Mouse (Mus musculus) heart, embryonic 15.5 days (tissue): Measurements from ENCODE around the gene Itpr3. TPM values are rescaled to one million over a fixed set of nuclear protein-coding genes. Genes with fewer than 3 reads are reported as not detected.

Source experiments
- ATAC-seq: fragments of 200-750 bp; cut with Nextera tagmentation; replicated peaks from 2 replicates; pipeline ENCODE4 v1.8.0; 2017; ENCODE audit warnings: low read depth, moderate TSS enrichment; ENCODE audit not compliant: insufficient number of reproducible peaks, insufficient read depth, low FRiP score
- H3K27ac ChIP-seq: fragments of 300-500 bp; sonication (generic); 2 replicates; pipeline ENCODE4 v1.5.1; 2015; ENCODE audit warnings: mild to moderate bottlenecking, inconsistent platforms
- H3K27me3 ChIP-seq: fragments of 300-500 bp; sonication (generic); 2 replicates; pipeline ENCODE4 v1.6.1; 2015; ENCODE audit warnings: inconsistent platforms
- H3K36me3 ChIP-seq: fragments of 300-500 bp; sonication (generic); 2 replicates; pipeline ENCODE4 v1.6.1; 2015; ENCODE audit warnings: mild to moderate bottlenecking, inconsistent platforms
- H3K4me1 ChIP-seq: fragments of 300-500 bp; sonication (generic); replicated peaks from 2 replicates; pipeline ENCODE4 v1.6.1; 2015; ENCODE audit warnings: inconsistent platforms
- H3K4me2 ChIP-seq: fragments of 300-500 bp; sonication (generic); 2 replicates; pipeline ENCODE4 v1.6.1; 2015; ENCODE audit warnings: inconsistent platforms, mild to moderate bottlenecking, moderate library complexity
- H3K4me3 ChIP-seq: fragments of 300-500 bp; sonication (generic); 2 replicates; pipeline ENCODE4 v1.5.1; 2015; ENCODE audit warnings: mild to moderate bottlenecking, inconsistent platforms
- H3K9ac ChIP-seq: fragments of 300-500 bp; sonication (generic); 2 replicates; pipeline ENCODE4 v1.6.1; 2015; ENCODE audit warnings: mild to moderate bottlenecking, inconsistent platforms
- H3K9me3 ChIP-seq: fragments of 300-500 bp; sonication (generic); replicated peaks from 2 replicates; pipeline ENCODE4 v1.6.1; 2016; ENCODE audit warnings: inconsistent platforms
- WGBS: fragments of 180-500 bp; shearing (Covaris S2); methylation state at CpG from one replicate; pipeline ENCODE4 v1.1.7; 2015; ENCODE audit warnings: mixed read lengths; 5-methylcytosine and 5-hydroxymethylcytosine counted together
- polyA plus RNA-seq: library from polyadenylated mRNA; unstranded; fragments of >200 nt; fragmentation: Nextera tagmentation; extraction: Ambion mirVana; gene quantifications from 2 replicates; pipeline ENCODE4 v1.2.1, GENCODE M21; 2015

Gene Itpr3
- polyA plus RNA-seq, result 1.4 and 2.8 TPM in 2 replicates

DNA sequence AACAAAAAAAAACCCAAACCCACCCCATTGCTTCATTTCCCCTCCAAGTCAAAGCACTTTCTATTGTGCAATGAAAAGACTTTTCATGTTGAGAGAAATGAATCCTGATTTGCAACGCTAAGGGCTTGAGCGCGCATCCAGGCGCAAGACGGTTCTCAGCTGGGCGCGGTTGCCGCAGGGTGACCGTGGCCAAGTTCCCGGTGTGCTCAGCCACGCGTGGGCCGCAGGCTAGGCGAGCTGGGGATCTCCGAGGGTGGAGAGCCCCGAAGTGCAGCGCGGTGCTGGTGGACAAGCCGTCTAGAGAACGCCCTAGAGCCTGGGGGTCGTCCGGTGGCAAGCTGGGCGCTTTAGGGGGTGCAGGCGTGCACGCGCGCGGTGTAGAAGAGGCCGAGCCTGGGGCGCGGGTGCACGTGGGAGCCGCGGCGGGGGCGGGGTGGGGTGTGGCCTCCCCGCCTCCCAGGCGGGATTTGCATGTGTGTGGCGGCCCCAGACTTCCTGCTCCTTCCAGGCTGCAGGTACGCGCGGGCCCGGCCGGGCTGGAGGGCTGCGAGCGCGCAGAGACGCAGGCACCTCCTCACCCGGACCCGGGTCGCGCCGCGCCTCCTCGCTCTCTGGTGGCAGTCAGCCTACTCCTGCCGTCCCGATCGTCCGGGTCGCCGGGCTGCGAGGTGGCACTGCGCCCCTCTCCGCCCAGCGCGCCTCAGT is at the start of gene Itpr3:
Itpr3 (plus strand) TSS at position 493 of the 705 bp plus-strand sequence.
- peaks cover 35% of the 10 kb centered on the region for H3K4me1 ChIP-seq
- ATAC-seq, result peak; percentile 72
- WGBS, result 2% methylated on average over 65 of the region's 66 CpGs

GRCm38 (mm10) chr17:27008277-27008676 is 48.8 kb upstream of the Itpr3 start:
- WGBS, result 80% methylated on average over 2 of the region's 2 CpGs
- ATAC-seq, result no peak
- H3K4me2 ChIP-seq, result no peak overlapping the region

More for the DNA sequence above, at the start of gene Itpr3:
- peaks cover 21% of the 10 kb centered on the region; the same call in 1 of the 2 replicates for H3K27me3 ChIP-seq
- peak within 1 kb of the TSS; percentile 92 for H3K4me2 ChIP-seq
- H3K36me3 ChIP-seq, result no peaks in the 10 kb centered on the region
- H3K27ac ChIP-seq, result peak within 1 kb of the TSS; percentile 85
- H3K4me3 ChIP-seq, result peak within 1 kb of the TSS; percentile 61
- H3K9me3 ChIP-seq, result no peaks in the 10 kb centered on the region
- H3K9ac ChIP-seq, result peak within 1 kb of the TSS; percentile 70

GRCm38 (mm10) chr17:27011167-27011566 is 45.9 kb upstream of the Itpr3 start:
- WGBS, result 88% methylated on average over 10 of the region's 10 CpGs
- Histone ChIP-seq H3K4me3 (no peak overlapping the region), H3K9me3 (no peaks in the 10 kb centered on the region), H3K4me1 (peaks cover 10% of the 10 kb centered on the region; the same call in 1 of the 2 replicates), H3K27me3 (no peaks in the 10 kb centered on the region), H3K27ac (no peak overlapping the region), H3K36me3 (no peaks in the 10 kb centered on the region), H3K9ac (no peak overlapping the region), H3K4me2 (no peak overlapping the region)
- ATAC-seq, result no peak

More at GRCm38 (mm10) chr17:27008277-27008676, 48.8 kb upstream of the Itpr3 start:
- Histone ChIP-seq H3K9me3 (no peaks in the 10 kb centered on the region), H3K27me3 (no peaks in the 10 kb centered on the region), H3K4me1 (peaks cover 12% of the 10 kb centered on the region; the same call in 1 of the 2 replicates), H3K36me3 (no peaks in the 10 kb centered on the region), H3K4me3 (no peak overlapping the region), H3K9ac (no peak overlapping the region), H3K27ac (no peak overlapping the region)

- H3K27ac ChIP-seq, result no peak overlapping the region
- no peaks in the 10 kb centered on the region for H3K9me3 ChIP-seq
- H3K4me3 ChIP-seq, result no peak overlapping the region
- H3K36me3 ChIP-seq, result no peaks in the 10 kb centered on the region
- WGBS, result 56% methylated on average over 14 of the region's 14 CpGs
- no peak overlapping the region for H3K4me2 ChIP-seq
- peaks cover 10% of the 10 kb centered on the region; the same call in 1 of the 2 replicates for H3K4me1 ChIP-seq
- no peaks in the 10 kb centered on the region for H3K27me3 ChIP-seq
- no peak for ATAC-seq
- no peak overlapping the region for H3K9ac ChIP-seq
Measured at GRCm38 (mm10) chr17:27011998-27012672, 45.0 kb upstream of the Itpr3 start.

GRCm38 (mm10) chr17:27012909-27013308 is 44.2 kb upstream of the Itpr3 start:
- Histone ChIP-seq H3K9ac (no peak overlapping the region), H3K4me1 (peaks cover 16% of the 10 kb centered on the region), H3K4me2 (no peak overlapping the region), H3K27ac (no peak overlapping the region), H3K27me3 (no peaks in the 10 kb centered on the region), H3K4me3 (no peak overlapping the region), H3K36me3 (no peaks in the 10 kb centered on the region), H3K9me3 (no peaks in the 10 kb centered on the region)
- WGBS, result 34% methylated on average over 6 of the region's 6 CpGs
- no peak for ATAC-seq

DNA sequence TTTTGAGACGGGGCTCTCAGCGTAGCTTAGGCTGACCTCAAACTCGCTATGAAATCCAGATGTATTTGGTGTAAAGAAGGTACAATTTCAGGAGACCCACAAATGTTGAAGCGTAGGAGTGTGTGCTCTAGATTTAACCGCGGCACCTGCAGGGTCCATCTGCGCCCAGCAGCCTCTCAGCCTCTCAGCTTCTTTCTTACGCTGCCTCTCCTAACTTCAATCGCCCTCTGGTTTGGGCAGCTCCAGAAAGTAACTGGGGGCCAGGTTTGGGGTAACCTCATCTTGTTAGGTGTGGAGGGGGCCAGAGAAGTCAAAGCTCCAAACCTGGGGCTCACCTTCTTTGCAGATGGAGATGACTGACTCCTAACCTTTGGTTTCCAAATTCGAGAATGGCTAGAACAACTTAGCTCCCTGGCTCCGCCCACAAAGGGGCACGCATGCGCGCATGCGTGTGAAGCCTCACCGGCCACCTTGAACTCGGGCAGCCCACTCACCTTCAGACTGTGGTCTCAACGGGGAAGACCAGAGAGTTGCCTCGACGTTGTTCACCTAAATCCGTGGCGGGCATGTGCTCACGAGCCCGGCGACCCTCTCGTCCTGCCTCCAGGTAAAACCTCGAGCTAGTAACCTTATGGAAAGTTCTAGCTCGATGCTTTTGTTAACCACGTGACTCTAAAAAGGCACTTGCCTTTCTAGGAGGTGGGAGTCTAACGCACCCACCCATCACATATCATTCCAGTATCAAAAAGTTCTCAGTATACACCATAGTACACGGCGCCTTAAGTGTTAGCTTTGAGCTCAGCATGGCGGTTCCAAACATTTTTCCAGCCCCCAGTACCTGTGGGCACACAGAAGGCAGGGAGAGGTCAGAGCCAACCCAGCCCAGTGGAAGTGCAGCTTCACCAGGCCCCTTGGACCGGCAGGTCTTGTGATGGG is 39.3 kb upstream of the Itpr3 start:
- 7% methylated on average over 34 of the region's 34 CpGs for WGBS
- Histone ChIP-seq H3K4me3 (peak overlapping the region; percentile 61), H3K4me2 (peak overlapping the region; percentile 86), H3K36me3 (peaks cover 33% of the 10 kb centered on the region), H3K4me1 (peaks cover 14% of the 10 kb centered on the region), H3K9me3 (no peaks in the 10 kb centered on the region), H3K9ac (peak overlapping the region; percentile 58), H3K27ac (peak overlapping the region; percentile 84), H3K27me3 (no peaks in the 10 kb centered on the region)
- ATAC-seq, result peak; percentile 63

GRCm38 (mm10) chr17:27018555-27019196 is 38.4 kb upstream of the Itpr3 start:
- Histone ChIP-seq H3K4me1 (peaks cover 11% of the 10 kb centered on the region), H3K27ac (peak overlapping the region; percentile 84), H3K4me3 (peak overlapping the region; percentile 61), H3K9me3 (no peaks in the 10 kb centered on the region), H3K9ac (peak overlapping the region; percentile 58), H3K27me3 (no peaks in the 10 kb centered on the region), H3K4me2 (peak overlapping the region; percentile 86), H3K36me3 (peaks cover 34% of the 10 kb centered on the region)
- no peak for ATAC-seq
- WGBS, result 32% methylated on average over 12 of the region's 12 CpGs

DNA sequence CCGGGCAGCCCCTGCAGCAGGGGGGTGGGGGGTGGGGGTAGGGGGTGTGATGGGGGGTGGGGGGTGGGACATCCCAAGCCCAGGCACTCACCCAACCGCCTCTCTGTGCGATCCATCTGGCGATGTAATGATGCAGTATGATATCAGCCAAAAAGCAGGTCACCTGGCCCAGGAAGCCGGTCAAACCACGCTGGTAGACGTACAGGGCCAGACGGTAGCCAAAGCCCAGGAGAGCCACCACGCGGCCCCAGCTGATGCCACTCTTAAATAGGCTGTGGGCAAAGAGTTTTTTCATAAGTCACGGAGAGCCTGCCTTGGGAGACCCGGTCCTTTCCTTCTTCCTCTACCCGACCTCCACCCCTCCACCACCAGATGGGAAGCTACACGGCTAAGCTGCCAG is 36.0 kb upstream of the Itpr3 start:
- H3K9me3 ChIP-seq, result no peaks in the 10 kb centered on the region
- WGBS, result 93% methylated on average over 14 of the region's 14 CpGs
- no peak for ATAC-seq

DNA sequence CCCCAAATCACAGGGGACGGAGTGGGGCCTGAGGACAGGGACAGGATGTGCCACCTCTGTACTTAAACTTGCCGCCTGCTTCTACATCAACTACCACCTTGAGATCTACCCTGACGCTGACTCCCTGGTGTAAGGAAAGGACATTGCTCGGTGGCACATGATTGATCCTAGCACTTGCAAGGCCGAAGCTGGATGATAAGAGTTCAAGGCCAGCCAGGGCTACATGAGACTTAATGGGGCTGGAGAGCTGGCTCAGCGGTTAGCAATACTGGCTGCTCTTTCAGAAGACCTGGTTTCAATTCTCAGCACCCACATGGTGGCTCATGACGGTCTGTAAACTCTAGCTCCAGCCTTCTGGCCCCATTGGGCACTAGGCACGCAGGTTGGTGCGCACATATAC is 35.4 kb upstream of the Itpr3 start:
- H3K4me1 ChIP-seq, result peaks cover 12% of the 10 kb centered on the region
- H3K4me3 ChIP-seq, result no peak overlapping the region
- ATAC-seq, result no peak
- peaks cover 49% of the 10 kb centered on the region for H3K36me3 ChIP-seq
- no peak overlapping the region for H3K4me2 ChIP-seq
- H3K27ac ChIP-seq, result no peak overlapping the region
- WGBS, result 88% methylated on average over 9 of the region's 9 CpGs
- no peaks in the 10 kb centered on the region for H3K27me3 ChIP-seq
- no peak overlapping the region for H3K9ac ChIP-seq
- no peaks in the 10 kb centered on the region for H3K9me3 ChIP-seq

More for the DNA sequence above, 36.0 kb upstream of the Itpr3 start:
- H3K4me1 ChIP-seq, result peaks cover 11% of the 10 kb centered on the region
- H3K27me3 ChIP-seq, result no peaks in the 10 kb centered on the region
- H3K9ac ChIP-seq, result no peak overlapping the region
- no peak overlapping the region for H3K27ac ChIP-seq
- H3K4me2 ChIP-seq, result no peak overlapping the region
- no peak overlapping the region for H3K4me3 ChIP-seq
- peaks cover 49% of the 10 kb centered on the region for H3K36me3 ChIP-seq

DNA sequence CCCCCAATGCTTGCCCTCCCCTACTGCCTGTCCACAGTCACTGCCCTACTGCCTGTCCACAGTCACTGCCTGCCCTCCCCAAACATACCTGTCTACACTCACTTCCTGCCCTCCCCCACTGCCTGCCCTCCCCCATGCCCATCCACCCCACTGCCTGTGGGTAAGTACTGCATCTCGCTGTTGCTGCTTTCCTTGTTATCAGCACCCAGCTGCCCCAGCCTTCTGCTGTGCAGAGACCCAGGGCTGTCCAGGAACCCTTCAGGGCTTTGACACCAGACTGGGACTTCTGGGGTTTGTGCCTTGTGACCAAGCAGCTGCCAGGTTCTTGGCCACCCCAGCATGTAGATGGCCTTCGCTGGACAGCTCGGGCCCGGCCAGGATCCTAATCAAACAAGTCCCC is 33.8 kb upstream of the Itpr3 start:
- no peaks in the 10 kb centered on the region for H3K27me3 ChIP-seq
- H3K4me3 ChIP-seq, result no peak overlapping the region
- no peaks in the 10 kb centered on the region for H3K9me3 ChIP-seq
- peaks cover 49% of the 10 kb centered on the region for H3K36me3 ChIP-seq
- H3K9ac ChIP-seq, result no peak overlapping the region
- ATAC-seq, result no peak
- peaks cover 16% of the 10 kb centered on the region for H3K4me1 ChIP-seq
- no peak overlapping the region for H3K4me2 ChIP-seq
- H3K27ac ChIP-seq, result no peak overlapping the region
- WGBS, result 78% methylated on average over 4 of the region's 4 CpGs
